Mouse (Mus musculus) lung, postnatal 4 days (tissue): ENCODE measurements around the gene Ccdc182.

Experiments
- DNase-seq, 2 experiments: peaks; one replicate each; pipeline ENCODE4 v3.0.0; 2021

Gene Ccdc182

GRCm38 (mm10) chr11:88293631-88294393 lies at the start of gene Ccdc182:
TSS of gene Ccdc182 (plus strand) at chr11:88294058.
- DNase-seq = no peak

DNA sequence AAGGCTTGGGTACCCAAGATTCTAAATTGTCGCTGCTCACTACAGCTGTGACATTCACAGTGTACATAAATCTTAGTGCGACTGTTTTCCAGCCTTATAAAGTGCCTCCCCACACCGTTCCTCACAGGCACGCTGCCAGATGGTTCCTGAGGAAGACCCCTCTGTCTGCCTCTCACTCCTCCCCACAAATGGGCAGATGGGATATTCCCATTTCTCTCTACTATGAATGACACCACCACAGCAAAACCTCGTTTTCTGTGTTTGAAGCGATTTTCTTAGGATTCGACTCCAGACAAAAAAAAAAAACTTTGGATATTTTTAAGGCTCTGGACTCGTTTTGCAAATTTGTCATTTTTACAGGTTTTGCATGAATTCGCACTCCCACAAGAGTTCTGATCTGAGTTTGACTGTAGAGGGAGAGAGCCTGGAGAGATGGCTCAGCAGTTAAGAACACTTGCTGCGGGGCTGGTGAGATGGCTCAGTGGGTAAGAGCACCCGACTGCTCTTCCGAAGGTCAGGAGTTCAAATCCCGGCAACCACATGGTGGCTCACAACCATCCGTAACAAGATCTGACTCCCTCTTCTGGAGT lies 48.2 kb upstream of the Ccdc182 start:
- DNase-seq = no peak

GRCm38 (mm10) chr11:88248636-88249035 lies 45.2 kb upstream of the Ccdc182 start:
- no peak for DNase-seq

DNA sequence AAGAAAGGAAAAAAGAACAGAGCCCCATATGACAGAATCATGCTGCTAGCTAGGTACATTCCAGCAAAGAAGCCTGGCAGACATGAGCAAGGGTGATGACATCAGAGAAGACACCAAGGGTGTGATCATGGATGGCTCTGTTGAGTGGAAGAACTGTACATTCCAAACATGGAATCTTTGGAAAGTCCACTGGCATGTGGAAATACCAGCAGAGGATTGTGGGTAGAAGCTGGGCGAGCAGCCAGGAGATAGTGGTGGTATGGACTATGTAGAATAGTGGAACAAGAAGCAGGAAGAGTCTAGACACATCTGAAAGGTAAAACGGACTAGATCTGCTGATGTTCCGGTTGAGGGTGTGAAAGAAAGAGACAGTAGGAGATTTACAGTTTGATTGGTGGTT lies 43.3 kb upstream of the Ccdc182 start:
- peak; percentile 46 to 54 for DNase-seq

GRCm38 (mm10) chr11:88251295-88251694 lies 42.6 kb upstream of the Ccdc182 start:
- no peak for DNase-seq

GRCm38 (mm10) chr11:88251972-88252766 lies 41.7 kb upstream of the Ccdc182 start:
- peak; percentile 75 to 89 for DNase-seq

DNA sequence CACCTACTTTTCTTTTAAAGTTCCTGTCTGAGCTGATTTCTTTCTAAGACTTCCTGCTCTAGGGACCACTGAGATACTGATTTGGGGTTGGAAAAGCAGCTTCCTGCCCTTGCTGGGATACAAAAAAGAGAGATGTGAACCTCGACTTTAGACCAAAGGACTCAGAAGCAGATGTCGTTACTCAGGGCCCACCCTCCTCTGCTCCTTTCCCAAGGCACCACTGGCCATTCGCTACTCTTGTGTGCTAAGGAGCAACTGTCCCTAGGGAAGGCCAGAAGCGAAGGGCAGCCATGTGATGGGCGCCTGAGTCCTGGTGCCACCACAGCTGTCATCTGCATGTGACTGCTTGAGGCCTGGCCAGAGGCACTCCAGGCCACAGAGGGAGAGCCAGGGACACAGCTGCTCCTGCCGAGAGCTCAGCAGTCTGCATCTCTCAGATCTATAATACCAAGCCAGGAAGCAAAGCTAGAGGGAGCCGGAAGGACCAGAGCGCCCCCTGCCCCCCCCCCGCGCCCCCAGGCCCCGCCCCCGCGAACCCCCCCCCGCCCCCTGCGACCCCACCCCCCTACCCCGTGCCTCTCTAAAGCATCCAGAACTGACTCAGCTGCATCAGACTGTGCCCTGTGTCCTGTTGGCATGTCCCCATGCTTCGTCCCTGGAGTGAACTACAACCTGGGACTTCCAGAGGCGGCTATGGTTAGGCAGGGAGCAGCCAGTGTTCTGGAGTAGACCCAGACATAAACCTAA lies 40.9 kb upstream of the Ccdc182 start:
- DNase-seq = peak in 1 of 2 experiments; percentile 56

- no peak for DNase-seq
Measured at GRCm38 (mm10) chr11:88253514-88254167, 40.2 kb upstream of the Ccdc182 start.

GRCm38 (mm10) chr11:88257700-88258099 lies 36.2 kb upstream of the Ccdc182 start:
- no peak for DNase-seq

GRCm38 (mm10) chr11:88258212-88258611 lies 35.6 kb upstream of the Ccdc182 start:
- no peak for DNase-seq

- DNase-seq = no peak
Measured at GRCm38 (mm10) chr11:88260463-88260862, 33.4 kb upstream of the Ccdc182 start.

GRCm38 (mm10) chr11:88264889-88265288 lies 29.0 kb upstream of the Ccdc182 start:
- DNase-seq = no peak

GRCm38 (mm10) chr11:88266311-88266710 lies 27.5 kb upstream of the Ccdc182 start:
- DNase-seq = no peak

DNA sequence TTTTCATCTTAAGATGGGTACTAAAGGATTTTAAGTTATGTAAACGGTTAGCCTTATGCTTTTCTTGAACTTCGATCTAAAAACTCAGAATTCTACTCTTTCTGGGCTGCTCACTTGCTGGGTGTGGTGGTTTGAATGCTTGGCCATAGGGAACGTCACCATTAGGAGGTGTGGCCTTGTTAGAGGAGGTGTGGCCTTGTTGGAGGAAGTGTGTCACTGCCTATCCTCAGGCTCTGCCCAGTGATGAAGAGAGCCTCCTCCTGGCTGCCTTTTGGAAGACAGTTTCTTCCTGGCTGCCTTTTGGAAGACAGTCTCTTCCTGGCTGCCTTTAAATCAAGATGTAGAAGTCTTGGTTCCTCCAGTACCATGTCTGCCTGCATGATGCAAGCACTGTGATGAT lies 22.0 kb upstream of the Ccdc182 start:
- DNase-seq = peak in 1 of 2 experiments; percentile 39

- no peak for DNase-seq
Measured at GRCm38 (mm10) chr11:88274111-88274879, 19.6 kb upstream of the Ccdc182 start.

GRCm38 (mm10) chr11:88274901-88275498 lies 18.9 kb upstream of the Ccdc182 start:
- no peak for DNase-seq

GRCm38 (mm10) chr11:88275949-88276348 lies 17.9 kb upstream of the Ccdc182 start:
- DNase-seq = no peak

- DNase-seq = peak in 1 of 2 experiments; percentile 33
Measured at GRCm38 (mm10) chr11:88276534-88277308, 17.1 kb upstream of the Ccdc182 start.

DNA sequence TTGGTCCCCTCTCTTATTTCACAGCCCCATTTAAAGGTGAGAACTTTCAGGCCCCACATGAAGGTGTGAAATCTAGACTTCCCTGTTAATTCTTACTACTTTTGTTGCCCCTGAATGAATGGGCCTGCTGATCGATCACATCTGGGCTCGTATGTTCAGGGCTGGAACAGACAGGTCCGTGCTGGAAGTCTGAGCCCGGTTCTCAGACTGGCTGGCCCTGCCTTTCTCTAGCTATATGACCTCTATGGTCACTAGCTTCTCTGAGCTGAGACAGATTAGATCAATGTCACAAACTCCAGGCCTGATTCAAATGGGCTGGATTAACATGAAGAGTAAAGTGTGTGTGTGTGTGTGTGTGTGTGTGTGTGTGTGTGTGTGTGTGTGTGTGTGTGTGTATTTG lies 14.9 kb upstream of the Ccdc182 start:
- DNase-seq = no peak

- no peak for DNase-seq
Measured at GRCm38 (mm10) chr11:88280426-88280836, 13.4 kb upstream of the Ccdc182 start.
